Mouse (Mus musculus) spleen, adult 2 months (tissue): ENCODE measurements around the gene Ccz1. TPM values are rescaled to one million over a fixed set of nuclear protein-coding genes. Genes with fewer than 3 reads are reported as not detected.

Experiments
- DNase-seq, 2 experiments: peaks; one replicate each; pipeline versions ENCODE4 v3.0.0 to v3.0.0-alpha.2; 2012 to 2021; ENCODE audit warnings: low spot score in 2 of 2, low read depth in 1 of 2
- H3K27ac ChIP-seq: fragments of 200-500 bp; 2 replicates; pipeline ENCODE4 v1.5.1; 2012; ENCODE audit warnings: low read length, inconsistent platforms; ENCODE audit not compliant: insufficient read depth
- H3K27me3 ChIP-seq: fragments of 200-500 bp; 2 replicates; pipeline ENCODE4 v1.6.1; 2012; ENCODE audit warnings: mild to moderate bottlenecking, moderate library complexity, low read length, inconsistent platforms; ENCODE audit not compliant: control insufficient read depth, insufficient read depth
- H3K36me3 ChIP-seq: fragments of 200-500 bp; 2 replicates; pipeline ENCODE4 v1.6.1; 2012; ENCODE audit warnings: mild to moderate bottlenecking, low read length, inconsistent platforms; ENCODE audit not compliant: control insufficient read depth, insufficient read depth
- H3K4me1 ChIP-seq: fragments of 200-500 bp; 2 replicates; pipeline ENCODE4 v1.6.1; 2011; ENCODE audit warnings: inconsistent platforms; ENCODE audit not compliant: control insufficient read depth, insufficient read depth, insufficient read length
- H3K4me3 ChIP-seq: fragments of 200-500 bp; 2 replicates; pipeline ENCODE4 v1.5.1; 2011; ENCODE audit warnings: mild to moderate bottlenecking, inconsistent platforms; ENCODE audit not compliant: insufficient read depth, insufficient read length; ENCODE audit errors: extremely low read depth
- CTCF ChIP-seq: fragments of 200-500 bp; IDR thresholded peaks from 2 replicates; pipeline ENCODE4 v1.5.1; 2011; ENCODE audit warnings: mild to moderate bottlenecking, inconsistent platforms; ENCODE audit not compliant: insufficient read depth, insufficient read length, insufficient replicate concordance; ENCODE audit errors: extremely low read depth
- POLR2A ChIP-seq: fragments of 200-500 bp; IDR thresholded peaks from 2 replicates; pipeline ENCODE4 v1.6.1; 2011; ENCODE audit warnings: low read depth, low read length, inconsistent platforms
- WGBS: fragments of 180-500 bp; shearing (Covaris S2); methylation state at CpG from one replicate; pipeline ENCODE4 v1.1.7; 2018; 5-methylcytosine and 5-hydroxymethylcytosine counted together
- polyA plus RNA-seq: library from polyadenylated mRNA; depleted of rRNA; stranded (reverse); fragments of >200 nt; gene quantifications from 2 replicates; pipeline ENCODE4 v1.2.3, GENCODE M21; 2012; rRNA removed

The Ccz1 gene
- polyA plus RNA-seq = 5.9 and 6.1 TPM in 2 replicates

- no peak for TF ChIP-seq CTCF
- peak; percentile 22; the same call in 1 of the 2 replicates for TF ChIP-seq POLR2A
- peaks cover 20% of the 10 kb centered on the region for H3K36me3 ChIP-seq
- peak within 1 kb of the TSS; percentile 98 for H3K4me3 ChIP-seq
- DNase-seq = peak; percentile 72 to 75
- peak within 1 kb of the TSS; percentile 67 for H3K27ac ChIP-seq
- WGBS = 4% methylated on average over 47 of the region's 47 CpGs
- no peaks in the 10 kb centered on the region for H3K27me3 ChIP-seq
- no peaks in the 10 kb centered on the region for H3K4me1 ChIP-seq
These were observed at the start of gene Ccz1 for GRCm38 (mm10) chr5:144014551-144015311. Gene Ccz1, minus strand, starts transcription at chr5:144014877.

- Histone ChIP-seq H3K27me3 (no peaks in the 10 kb centered on the region), H3K27ac (no peak overlapping the region), H3K4me3 (no peak overlapping the region), H3K4me1 (no peaks in the 10 kb centered on the region), H3K36me3 (no peaks in the 10 kb centered on the region)
- WGBS = 80% methylated on average over 5 of the region's 5 CpGs
- TF ChIP-seq POLR2A = no peak
- no peak for TF ChIP-seq CTCF
- DNase-seq = no peak
These were observed 49.4 kb upstream of the Ccz1 start for GRCm38 (mm10) chr5:144064093-144064492.

DNA sequence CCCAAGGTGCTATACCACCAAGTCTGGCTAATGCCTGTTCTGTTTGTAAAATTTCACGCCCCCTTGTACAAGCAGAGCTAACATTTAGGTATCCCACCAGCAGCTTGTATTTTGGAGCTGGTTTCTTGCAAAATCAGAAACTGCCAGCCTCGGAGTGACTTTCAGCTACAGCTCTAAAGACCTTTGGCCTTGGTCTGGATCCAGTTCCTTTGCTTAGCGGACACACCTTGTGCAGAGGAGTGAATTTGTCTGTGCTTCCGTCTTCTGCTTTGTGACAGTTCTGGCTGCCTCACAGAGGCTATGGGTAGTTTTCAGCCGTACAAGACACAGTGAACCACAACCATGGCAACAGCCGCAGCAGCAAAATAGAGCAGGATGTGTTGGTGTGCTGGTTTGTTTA is 39.7 kb upstream of the Ccz1 start:
- TF ChIP-seq CTCF = no peak
- TF ChIP-seq POLR2A = no peak
- H3K4me1 ChIP-seq = no peaks in the 10 kb centered on the region
- H3K27ac ChIP-seq = no peak overlapping the region
- WGBS = 87% methylated on average over 6 of the region's 6 CpGs
- H3K27me3 ChIP-seq = no peaks in the 10 kb centered on the region
- H3K4me3 ChIP-seq = no peak overlapping the region
- no peak for DNase-seq
- H3K36me3 ChIP-seq = no peaks in the 10 kb centered on the region

- no peak for DNase-seq
- WGBS = 54% methylated on average over 3 of the region's 3 CpGs
- no peaks in the 10 kb centered on the region for H3K4me1 ChIP-seq
- TF ChIP-seq POLR2A = no peak
- TF ChIP-seq CTCF = no peak
- H3K4me3 ChIP-seq = no peak overlapping the region
- H3K36me3 ChIP-seq = no peaks in the 10 kb centered on the region
- H3K27ac ChIP-seq = no peak overlapping the region
- H3K27me3 ChIP-seq = no peaks in the 10 kb centered on the region
These were observed 38.8 kb upstream of the Ccz1 start for GRCm38 (mm10) chr5:144053450-144053849.

- Histone ChIP-seq H3K4me1 (peaks cover 4% of the 10 kb centered on the region; the same call in 1 of the 2 replicates), H3K27me3 (no peaks in the 10 kb centered on the region), H3K27ac (no peak overlapping the region), H3K4me3 (no peak overlapping the region), H3K36me3 (no peaks in the 10 kb centered on the region)
- no peak for DNase-seq
- TF ChIP-seq CTCF (peak; percentile 9; the same call in 1 of the 2 replicates), POLR2A (no peak)
These were observed 36.6 kb upstream of the Ccz1 start for GRCm38 (mm10) chr5:144051268-144051667.

GRCm38 (mm10) chr5:144049881-144050280 is 35.2 kb upstream of the Ccz1 start:
- Histone ChIP-seq H3K27me3 (no peaks in the 10 kb centered on the region), H3K27ac (no peak overlapping the region), H3K36me3 (no peaks in the 10 kb centered on the region), H3K4me3 (no peak overlapping the region), H3K4me1 (peaks cover 4% of the 10 kb centered on the region; the same call in 1 of the 2 replicates)
- DNase-seq = no peak
- 62% methylated on average over 3 of the region's 3 CpGs for WGBS
- TF ChIP-seq POLR2A (no peak), CTCF (no peak)

DNA sequence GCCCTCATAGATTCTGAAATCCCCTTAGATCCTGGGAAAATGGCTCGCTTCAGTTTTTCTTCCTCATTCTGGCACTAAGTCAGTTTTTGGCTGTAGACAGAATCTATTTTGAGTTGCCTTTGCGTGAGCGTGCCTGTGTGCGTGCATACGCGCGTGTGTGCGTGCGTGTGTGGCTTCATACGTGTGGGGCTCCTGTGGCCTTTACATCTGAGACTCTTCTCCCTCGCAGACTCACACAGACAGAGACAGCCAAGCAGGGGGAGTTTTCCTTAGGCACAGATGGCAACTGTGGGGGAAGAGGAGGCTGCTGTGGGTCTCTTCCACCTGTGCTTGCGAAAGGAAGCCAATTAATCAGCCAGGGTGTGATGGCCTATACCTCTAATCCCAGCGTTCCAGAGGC is 32.6 kb upstream of the Ccz1 start:
- H3K27ac ChIP-seq = no peak overlapping the region
- WGBS = 52% methylated on average over 13 of the region's 13 CpGs

More for the DNA sequence above, 32.6 kb upstream of the Ccz1 start:
- Histone ChIP-seq H3K27me3 (no peaks in the 10 kb centered on the region), H3K36me3 (no peaks in the 10 kb centered on the region), H3K4me3 (no peak overlapping the region), H3K4me1 (peaks cover 7% of the 10 kb centered on the region; the same call in 1 of the 2 replicates)
- no peak for TF ChIP-seq CTCF
- TF ChIP-seq POLR2A = no peak
- no peak for DNase-seq
